Mouse (Mus musculus) B cell, adult 2 months (primary cell): ENCODE data around the gene Zbtb9.
"Not testable (repeated sequence)": the region's sequence is repeated elsewhere in the genome, so short reads cannot be mapped to it uniquely, and the experiment has no call there.

Experiments
- DNase-seq, 2 experiments: peaks; one replicate each; pipeline ENCODE4 v3.0.0; 2022

Zbtb9 gene

DNA sequence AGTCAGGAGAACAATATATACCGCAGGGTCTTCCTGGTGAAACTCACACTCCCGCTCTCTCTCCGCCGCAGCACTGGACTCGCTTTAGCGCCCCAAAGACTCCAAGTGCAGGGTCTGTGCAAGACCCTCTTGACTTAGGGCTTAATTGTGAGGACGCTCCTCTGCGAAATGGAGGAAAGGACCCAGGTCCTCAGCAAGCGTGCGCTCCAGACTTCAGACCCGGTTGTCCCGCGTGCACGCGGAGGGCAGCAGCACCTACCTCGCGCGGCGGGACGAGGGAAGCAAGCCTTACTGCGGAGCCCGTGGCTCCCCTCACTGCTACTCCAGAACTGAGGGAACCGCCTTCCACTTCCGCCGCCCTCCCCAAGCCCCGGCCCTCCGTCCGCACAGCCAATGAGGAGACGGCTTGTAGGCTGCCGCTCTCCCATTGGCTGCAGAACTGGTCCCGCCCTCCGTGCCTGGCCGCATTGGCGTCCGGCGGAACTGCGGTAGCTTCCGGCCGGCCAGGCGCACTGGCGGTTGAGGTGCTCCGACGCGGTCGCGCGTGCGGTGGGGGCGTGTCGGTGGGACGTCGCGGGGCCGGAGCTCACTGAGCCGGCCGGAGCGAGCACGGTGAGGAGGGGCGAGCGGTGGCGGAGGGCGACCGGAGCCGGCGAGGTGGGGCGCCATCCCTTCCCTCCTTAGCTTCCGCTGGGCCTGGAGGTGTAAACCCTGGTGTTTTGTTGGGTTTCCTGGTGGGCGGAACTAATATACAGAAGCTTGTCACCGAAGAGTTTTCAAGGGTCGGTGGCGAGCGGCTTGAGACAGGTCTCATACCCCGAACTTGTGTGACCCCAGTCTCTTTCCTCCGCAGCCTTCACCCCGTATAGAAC, at the start of gene Zbtb9:
TSS of gene Zbtb9 (plus strand) at position 465 of the 872 bp plus-strand sequence.
- DNase-seq: peak; percentile 95

DNA sequence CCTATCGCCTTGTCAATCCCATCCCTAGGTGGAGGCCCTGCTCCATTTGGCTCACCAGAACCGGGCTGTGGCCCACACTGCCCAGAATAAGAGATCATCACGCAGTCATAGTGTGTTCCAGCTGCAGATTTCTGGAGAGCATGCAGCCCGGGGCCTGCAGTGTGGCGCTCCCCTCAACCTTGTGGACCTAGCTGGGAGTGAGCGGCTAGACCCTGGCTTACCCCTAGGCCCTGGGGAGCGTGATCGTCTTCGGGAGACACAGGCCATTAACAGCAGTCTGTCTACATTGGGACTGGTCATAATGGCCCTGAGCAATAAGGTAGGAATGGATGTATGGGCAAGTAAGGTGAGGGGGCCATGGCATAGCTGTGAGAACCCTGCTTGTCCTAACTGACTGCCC, 47.6 kb upstream of the Zbtb9 start:
- not testable (repeated sequence) for DNase-seq

DNA sequence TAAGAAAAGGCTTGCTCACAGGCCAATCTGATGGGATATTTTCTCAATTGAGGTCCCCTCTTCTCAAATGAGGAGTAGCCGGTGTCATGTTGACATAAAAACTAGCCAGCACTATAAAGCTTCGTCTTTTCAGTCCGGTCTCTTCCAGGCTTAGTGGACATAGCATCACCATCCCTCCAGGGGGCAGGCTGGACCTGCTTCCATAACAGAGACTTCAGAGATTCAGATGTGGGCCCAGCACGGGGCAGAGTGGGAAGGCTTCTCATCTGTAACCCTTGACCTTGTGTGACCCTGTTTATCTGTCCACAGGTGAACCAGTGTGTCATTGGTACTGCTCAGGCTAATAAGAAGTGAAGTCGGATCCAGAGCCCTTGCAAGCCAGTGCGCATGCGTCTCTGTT, 41.2 kb upstream of the Zbtb9 start:
- DNase-seq: peak; percentile 51 to 57

DNA sequence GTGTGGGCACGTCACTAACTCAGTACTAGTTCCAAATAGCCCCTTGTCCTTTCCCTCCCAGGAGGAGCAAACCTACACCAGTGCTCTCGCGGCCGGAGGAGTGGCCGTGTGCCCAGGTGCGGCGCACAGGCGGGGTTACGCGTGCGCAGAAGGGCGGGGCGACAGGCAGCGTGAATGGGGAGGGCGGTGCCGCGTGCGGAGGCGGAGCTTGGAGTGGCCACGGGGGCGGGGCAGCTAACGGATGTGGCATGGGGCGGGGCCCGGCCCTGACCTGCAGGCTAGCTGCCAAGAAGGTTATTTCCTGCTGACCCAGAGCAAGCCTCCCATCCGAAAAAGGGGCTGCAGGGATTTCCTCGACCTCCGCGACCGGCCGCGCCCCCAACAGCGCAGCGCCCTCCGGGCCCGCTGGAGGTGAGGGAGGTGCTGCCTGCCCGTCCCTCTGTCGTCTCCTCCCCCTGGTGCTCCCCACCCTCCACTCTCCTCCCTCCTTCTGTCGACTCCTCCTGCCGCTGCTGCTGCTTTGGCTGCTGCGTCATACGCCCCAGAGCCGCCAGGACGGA, 40.0 kb upstream of the Zbtb9 start, which contains the start of gene Phf1:
TSS of gene Phf1 (plus strand) at position 214 of the 560 bp plus-strand sequence.
- DNase-seq: peak; percentile 99

DNA sequence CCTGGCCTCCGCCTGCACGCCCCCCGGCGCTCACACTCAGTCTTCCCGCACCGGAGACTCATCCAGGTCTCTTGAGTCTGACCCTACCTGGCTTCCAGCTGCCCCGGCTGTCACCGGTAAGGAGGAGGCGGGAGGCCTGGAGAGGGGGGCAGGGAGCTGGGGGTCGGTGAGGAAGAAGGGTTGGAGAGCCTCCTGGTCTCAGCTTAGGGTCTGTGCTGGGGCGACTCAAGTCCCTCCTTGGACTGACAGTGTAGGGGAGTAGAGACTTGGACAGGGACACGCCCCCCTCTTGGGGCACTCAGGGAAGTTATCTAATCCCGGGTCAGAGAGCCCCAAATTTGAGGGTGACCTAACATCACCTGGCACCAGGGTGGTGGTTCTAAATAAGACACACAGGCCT, 39.5 kb upstream of the Zbtb9 start:
- no peak for DNase-seq

DNA sequence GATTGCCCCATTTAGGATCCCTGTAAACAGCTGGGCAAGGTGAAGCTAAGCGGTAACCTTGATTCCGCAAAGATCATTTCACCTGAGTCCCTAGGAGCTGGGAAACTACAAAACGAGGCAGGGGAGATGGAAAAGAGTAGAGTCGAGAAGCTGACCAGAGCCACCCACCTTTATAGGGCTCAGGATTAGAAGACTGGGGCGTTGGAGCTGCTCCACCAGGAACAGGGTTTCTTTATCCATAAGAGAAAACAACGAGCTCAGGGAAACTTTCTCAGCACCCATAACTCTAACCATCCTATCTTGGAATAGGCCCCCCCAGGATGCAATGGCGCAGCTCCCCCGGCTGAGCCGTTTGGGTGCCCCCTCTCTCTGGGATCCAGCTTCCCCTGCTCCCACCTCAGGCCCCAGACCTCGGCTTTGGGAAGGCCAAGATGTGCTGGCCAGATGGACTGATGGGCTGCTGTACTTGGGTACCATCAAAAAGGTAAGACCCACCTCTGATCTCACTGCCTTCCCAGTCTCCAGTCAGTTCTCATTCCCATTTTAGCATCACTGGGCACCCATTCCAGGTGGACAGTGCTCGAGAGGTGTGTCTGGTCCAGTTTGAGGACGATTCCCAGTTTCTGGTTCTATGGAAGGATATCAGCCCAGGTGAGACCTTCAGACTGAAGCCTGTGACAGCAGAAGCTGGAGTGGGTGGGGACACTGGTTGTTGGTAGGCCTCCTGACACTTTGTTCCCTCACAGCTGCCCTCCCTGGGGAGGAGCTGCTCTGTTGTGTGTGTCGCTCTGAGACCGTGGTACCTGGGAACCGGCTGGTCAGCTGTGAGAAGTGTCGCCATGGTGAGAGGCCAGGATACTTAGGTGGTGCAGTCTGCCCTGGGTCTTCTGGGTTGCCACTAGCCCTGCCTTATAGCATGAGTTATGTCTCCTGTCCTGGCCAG, 38.8 kb upstream of the Zbtb9 start:
- no peak for DNase-seq

DNA sequence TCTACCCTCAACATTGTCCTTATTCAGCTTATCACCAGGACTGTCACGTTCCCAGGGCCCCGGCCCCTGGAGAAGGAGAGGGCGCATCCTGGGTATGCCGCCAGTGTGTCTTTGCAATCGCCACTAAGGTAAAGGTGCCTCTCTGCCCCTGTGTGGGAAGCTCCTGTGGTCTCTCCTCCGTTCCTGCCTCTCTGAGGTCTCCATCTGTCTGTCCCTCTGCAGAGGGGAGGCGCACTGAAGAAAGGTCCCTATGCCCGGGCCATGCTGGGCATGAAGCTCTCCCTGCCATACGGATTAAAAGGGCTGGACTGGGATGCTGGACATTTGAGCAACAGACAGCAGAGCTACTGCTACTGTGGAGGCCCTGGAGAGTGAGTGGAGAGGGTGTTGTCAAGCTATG, 37.9 kb upstream of the Zbtb9 start:
- DNase-seq: no peak

DNA sequence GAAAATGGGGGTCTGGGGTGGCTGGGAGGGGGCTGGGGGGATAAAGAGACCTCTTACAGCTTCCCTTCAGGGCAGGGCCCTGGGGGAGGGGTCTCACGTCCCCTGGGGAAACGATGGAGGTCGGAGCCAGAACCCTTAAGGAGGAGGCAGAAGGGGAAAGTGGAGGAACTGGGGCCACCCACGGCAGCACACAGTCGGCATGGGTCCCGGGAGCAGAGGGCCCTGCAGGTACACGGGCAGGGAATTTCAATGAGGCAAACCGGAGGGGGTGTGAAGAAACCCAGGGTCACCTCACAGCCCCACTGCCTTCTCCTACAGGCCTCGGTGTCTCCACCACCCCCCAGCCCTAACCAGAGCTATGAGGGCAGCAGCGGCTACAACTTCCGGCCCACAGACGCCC, 36.5 kb upstream of the Zbtb9 start:
- DNase-seq: no peak

DNA sequence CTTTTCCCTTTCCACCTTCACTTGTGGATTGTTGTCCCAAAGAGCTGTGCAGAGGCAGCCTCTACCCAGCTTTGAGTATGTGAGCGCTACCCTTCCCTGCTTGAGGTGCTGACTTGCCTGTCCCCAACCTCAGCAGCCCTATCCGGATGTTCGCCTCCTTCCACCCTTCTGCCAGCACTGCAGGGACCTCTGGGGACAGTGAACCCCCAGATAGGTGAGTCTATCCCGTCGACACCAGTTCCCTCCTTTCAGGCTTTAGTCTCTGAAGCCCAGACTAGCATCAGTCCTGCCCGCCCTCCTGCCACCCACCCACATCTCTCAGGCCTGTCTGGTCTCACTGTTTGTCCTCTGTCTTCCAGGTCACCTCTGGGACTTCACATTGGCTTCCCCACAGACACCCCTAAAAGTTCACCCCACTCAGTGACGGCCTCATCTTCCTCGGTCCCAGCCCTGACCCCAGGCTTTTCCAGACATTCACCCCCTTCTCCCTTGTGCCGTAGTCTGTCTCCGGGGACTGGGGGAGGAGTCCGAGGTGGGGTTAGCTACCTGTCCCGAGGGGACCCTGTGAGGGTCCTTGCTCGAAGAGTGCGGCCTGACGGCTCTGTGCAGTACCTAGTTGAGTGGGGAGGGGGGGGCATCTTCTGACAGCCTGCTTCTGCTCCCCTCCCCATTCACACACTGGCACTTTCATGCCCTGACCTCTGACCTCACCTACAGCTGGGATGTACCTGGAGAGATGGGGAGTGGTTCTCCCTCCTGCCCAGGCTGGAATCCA, 35.9 kb upstream of the Zbtb9 start:
- DNase-seq: no peak

DNA sequence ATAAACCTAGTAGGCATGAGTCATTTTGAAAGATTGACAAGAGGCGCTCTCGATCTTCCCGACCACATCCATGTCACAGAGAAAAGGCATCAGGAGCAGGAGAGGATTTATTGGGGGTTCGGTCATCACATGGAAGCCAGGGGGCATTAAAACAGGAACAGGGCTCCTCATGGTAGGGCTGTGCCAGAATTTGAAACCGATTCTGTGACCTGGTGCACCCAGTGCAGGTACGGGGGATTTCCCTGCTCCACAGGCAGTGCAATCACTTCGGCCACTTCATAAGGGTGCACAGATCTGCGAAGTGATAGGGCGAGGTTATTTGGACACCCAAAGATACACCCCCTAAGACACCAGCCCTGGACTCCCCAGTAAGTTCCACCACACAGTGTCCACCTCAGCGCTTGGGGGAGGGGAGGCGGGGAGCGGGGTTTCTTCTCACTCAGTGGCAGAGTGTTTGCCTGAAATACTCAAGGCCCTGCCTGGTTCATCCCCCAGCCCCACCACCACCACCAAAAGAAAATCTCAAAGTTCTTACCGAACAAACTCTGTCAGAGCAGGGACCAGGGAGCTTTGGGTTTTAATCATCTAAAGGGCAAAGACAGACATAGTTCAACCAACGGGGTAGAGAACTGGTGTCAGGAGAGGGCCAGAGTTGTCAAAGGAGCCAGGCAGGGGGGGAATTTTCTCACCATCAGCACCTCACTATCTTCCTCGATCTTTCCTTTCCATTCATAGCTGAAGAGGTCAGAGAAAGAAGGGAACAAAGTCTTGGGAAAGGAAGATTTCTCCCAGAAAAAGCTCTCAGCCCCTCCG, 34.9 kb upstream of the Zbtb9 start:
- no peak for DNase-seq

DNA sequence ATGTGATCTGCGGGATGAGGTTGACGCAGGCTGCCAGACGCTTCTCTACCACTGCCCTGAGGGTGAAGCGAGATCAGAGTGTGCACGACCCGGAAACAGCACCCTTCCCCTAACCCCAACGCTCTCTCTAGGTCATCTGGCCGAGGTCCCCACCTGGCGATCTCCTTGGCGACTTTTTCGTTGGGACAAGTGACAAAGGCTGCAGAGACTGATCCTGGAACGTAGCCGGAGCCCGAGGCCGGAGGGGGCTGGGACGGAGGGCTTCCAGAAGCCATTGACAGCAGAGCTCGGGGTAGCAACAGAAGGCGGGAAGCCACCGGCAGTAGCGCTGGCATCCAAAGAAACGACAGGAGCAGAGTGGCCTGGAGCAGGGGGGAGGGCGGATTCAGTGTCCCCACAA, 34.2 kb upstream of the Zbtb9 start:
- no peak for DNase-seq

DNA sequence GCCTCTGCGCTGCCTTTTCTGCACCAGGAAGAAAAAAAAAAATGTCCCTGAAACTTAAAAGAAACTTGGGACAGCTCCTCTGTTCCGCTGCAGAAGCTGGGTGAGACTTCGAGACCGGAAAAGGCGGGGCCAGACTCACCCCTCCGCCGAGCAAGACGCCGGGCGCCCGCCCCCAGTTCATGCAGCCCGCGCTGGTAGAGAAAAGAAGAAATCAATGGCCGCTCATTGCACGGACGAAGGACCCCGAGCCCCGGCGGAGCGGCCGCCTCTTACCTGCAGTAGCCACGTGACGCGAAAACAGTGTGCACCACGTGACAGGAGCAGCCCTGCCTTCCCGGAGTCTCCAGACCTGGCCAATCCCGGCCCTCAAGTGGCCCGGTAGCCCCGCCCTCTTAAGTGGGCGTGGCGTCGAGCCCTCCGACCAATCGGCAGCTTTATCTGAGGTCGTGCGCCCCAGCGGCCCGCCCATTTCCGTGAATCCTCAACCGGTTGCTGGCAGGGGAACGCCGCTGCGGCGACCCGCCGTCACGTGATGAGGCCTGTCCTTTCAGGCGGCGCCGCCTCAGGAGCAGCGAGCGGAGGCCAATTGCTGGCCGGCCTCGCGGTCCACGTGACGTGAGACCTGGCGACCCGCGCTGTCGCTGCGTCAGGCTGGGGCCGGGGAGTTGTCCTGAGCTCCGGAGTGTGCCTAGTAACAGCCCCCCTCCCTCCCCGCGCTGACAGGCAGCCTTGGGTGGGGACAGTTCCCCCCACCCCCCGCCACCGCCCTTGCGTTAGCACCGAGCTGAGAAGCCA, 33.6 kb upstream of the Zbtb9 start, which contains the start of gene Cuta:
TSS of gene Cuta (minus strand) at position 392 of the 795 bp plus-strand sequence.
- DNase-seq: peak; percentile 99

DNA sequence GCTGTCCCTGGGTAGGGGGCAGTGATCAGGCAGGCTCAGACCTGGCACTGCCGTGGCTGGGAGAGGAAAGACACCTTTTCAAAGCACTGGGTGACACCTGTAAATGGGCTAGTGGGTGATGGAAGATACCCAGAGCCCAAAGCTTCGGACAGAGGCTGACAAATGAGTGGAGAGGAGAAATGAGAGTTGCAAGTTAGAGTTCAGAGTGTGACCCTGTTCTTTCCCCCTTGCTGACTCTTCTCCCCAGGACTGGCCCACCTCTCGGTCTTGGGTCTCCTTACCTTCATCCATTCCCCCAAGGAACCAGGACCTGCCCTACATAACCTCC, 33.0 kb upstream of the Zbtb9 start:
- no peak for DNase-seq

DNA sequence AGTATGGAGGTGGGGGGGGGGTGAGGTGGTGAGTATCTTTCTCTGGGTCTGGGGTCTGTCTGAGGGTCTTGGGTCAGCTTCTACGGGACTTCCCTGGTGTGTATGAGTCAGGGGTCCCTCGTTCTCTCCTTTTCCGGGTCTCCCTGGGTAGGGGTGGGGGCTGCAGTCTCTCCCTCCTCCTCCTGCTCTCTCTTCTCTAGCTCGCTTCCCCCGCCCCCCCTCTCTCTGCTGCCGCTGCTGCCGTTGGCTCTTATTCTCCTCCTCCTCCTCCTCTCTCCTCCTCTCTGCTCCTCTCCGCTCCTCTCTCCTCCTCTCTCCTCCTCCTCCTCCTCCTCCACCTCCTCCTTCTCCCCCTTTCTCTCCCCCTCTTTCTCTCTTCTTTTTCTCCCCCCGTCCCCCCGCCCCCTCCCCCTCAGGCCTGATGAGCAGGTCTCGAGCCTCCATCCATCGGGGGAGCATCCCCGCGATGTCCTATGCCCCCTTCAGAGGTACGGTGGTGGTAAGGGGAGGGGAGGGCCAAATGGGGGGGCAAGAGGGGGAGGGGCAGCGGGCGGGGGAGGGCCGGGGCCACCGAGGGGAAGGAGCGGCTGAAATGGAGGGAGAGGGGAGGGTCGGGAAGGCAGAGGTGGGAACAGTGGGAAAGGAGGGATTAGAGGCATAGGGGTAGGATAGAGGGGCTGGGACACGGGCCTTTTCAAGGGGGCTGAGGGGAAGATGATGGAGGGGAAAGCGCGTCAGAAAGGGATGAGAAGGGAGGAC, 31.8 kb upstream of the Zbtb9 start, which contains the start of gene Syngap1:
TSS of gene Syngap1 (plus strand) at position 223 of the 759 bp plus-strand sequence.
- no peak for DNase-seq

DNA sequence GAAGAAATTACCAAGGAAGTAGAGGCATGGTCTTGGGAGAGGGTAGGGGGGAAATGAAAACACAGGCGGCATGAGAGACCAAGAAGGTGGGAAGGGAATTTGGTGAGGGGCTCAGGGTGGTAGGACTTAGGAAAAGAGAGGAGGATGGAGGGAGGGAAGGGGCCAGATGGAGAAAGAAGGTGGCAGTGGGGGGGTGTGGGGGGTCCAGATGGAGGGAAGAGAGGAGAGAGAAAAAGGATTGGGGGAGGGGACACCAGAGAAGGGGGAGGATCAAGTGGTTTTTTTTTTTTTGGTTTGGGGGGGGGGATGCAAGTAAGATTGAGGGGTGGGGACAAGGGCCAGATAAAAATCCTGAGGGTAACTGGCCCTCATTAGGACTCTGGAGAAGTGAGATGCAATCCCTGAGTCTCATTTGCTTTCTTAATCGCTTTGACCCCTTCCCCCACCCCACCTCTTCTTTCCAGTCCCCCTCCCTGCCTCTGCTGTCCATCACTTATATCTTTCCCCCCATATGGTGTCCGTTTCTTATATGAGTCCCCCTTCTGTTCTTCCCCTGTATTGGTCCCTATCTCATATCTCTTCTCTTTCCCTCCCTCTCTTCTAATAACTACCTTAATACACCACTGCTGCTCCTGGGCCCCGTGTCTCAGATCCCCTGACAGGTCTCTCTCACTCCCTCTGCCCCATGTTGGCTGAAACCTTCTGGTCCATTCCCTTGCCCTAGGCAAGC, 31.0 kb upstream of the Zbtb9 start:
- DNase-seq: no peak

DNA sequence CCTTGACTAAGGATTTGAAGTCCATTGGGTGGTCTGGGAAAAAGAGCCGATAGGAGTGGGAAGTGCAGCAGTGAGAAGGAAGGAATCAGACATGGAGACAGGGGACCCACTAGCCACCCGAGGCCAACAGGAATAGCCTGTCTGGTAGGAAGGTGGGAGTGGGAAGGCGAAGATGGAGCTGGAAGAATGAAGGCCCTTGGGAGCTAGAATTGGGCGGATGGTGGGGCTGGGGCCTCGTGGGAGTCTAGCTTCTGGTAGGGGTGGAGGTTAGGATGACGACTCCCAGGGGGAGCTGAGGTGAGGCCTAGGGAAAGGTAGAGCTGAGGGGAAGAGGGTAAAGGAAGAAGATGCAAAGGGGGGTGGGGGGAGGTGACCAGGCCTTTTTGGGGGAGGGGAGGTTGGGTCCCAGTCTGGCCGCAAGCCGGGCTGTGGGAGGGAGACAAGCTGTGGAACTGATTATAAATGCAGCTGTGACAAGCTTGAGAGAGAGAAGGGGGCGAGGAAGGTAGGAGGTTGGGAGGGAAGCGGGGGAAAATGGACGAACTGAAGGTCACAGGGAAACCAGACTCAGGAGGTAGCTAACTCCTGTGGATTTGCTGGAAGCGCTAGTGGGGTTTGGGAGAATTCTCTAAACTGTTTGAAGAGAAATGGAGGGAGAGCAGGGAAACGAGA, 27.0 kb upstream of the Zbtb9 start:
- no peak for DNase-seq

DNA sequence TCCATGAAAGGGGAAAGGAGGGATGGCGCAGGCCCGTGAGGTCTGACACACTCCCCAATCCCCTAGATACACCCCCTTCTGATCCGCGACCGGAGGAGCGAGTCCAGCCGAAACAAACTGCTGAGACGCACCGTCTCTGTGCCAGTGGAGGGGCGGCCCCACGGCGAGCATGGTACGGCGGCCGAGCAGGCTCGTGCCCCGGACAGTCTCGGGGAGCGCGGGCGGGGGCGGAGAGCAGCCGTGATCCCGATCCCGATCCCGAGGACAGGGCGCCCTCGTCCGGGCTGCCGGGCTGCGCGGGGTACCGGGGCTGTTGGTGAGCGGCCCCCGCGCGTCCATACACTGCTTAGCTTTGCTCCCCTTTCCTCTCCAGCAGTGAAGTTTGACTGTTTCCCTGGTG, 26.4 kb upstream of the Zbtb9 start:
- DNase-seq: peak; percentile 39 to 52
